Mouse (Mus musculus): Measurements from ENCODE around the gene Cip2a.

Gene Cip2a

DNA sequence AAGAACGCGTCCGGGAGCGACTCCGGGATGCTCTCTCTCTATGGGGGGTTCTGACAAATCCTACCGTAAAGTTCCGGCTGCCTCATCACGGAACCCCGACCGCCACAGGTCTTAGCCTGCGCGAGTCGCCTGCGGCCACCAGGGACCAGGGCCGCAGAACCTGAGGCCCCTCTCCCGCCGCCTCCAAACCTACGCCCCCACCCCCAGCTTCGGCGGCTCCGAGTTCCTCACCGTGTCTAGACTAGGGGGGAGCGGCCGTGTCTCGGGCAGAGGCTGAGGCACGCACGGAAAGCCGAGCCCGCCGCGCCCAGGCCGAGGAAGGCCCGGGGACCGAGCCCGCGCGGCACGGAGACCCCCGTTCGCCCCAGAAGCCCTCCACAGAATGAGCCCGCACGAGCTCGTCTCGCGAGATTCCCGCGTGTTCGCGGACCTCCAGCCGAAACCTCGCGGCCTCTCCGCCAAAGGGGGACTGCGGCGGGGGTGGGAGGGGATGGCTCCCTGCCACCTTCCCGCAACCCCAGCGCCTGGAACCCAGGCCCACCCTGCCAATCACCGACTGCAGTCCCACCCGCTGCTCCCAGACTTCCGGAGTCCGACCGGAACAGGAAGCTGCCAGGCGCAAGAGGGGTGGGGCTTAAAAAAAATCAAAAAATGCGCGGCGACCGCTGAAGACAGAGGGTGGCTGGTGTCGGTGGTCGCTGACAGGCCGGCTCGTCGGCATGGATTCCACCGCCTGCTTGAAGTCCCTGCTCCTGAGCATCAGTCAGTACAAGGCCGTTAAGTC is at the start of gene Cip2a, which contains the start of gene Dzip3:
TSS of gene Cip2a (plus strand) at position 627 of the 784 bp plus-strand sequence.
TSS of gene Dzip3 (minus strand) at position 607 of the 784 bp plus-strand sequence.
- peak; percentile 96 for DNase-seq (ENCODE audit: low spot score)

DNA sequence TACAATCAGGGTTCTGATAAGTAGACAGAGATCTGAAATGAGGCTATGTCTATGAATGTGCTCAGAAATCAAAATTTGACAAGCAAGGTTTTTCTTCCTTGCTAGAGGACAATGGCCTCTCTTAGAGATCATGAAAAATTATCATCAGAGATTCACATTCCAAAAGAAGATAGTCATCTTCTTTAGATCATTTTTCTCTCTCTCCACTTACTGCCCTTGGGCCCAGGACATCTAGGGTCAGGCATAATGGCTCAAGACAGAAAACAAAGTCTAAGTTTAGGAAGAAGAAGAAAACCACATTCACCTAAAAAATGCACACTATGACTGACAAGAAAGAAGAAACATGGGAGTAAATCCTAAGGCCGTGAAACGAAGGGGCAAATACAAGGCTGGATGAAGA is 21.0 kb upstream of the Cip2a start:
- DNase-seq (ENCODE audit: low spot score): no peak

DNA sequence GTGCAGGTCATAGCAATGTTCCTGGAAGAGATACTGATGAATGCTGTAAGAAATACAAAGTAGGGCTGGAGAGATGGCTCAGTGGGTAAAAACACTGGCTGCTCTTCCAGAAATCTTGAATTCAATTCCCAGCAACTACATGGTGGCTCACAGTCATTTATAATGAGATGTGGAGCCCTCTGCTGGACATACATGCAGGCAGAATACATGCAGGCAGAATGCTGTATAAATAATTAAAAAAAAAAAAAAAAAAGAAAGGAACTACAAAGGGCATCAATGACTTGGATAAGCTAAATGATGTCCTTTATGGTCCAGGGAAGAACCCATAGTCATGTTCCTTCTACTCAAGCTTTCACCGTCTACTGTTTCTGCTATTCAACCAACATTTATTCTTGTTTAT is 20.4 kb upstream of the Cip2a start:
- DNase-seq (ENCODE audit: low spot score): no peak

DNA sequence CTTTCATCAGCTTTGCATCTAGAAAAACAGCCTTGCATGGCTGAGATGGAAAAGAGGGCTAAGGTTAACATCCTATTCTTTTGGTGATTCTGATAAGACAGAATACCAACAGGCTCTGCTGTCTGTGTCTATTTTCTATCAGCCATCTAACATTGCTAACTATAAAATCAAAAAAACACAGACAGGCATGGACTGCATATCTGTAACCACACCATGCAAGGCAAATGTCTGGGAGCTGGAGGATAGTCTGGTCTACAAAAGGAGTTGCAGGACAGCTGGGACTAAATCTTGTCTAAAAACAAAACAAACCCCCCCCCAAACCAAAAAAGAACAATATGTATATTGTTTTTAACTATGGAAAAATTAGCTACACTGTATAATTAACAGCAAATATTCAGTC is 14.0 kb upstream of the Cip2a start:
- DNase-seq (ENCODE audit: low spot score): no peak

DNA sequence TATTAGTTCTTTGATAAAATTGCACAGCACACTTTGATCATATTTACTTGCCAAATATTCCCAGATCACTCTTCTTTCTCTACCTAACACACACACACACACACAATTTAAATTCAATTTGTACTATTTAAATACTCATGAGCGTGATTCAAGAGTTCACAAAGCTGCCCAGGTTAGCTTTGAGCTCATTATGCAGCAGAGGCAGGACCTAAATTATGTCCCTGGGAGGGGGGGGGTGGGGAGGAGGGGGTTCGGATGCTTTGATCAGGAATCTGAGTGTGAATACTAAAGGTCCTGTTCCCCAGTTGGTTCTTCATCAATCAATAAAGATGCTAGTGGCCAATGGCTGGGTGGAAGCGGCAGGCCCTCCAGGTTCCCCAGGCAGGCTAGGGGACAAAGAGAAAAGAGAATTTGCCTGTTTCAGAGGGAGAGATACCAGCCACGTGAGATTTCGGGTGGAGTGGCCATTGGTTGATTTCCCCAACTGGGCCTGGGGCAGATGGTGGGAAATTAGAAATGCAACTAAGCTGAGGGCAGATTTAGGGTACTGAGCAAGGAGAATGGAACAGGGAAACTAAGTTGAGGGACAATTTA is 8.9 kb upstream of the Cip2a start:
- DNase-seq (ENCODE audit: low spot score): no peak

DNA sequence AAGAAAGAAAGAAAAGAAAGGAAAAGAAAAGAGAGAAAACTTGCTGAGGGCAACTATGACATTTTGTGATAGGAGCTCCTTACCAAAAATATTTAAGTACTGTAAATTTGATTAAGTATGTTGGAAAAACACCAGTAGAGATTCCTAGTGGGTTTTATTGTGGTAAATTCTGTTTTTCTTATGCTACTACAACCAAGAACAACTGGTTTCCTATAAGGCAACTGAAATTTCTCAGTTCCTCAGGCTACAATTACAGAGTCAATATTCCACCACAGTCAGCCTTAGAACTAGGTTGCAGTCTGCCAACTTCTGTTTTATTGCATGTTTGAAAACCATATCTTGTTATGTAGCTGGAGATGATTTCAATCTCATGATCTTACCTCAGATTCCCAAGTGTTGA is 4.3 kb upstream of the Cip2a start:
- DNase-seq (ENCODE audit: low spot score): no peak

DNA sequence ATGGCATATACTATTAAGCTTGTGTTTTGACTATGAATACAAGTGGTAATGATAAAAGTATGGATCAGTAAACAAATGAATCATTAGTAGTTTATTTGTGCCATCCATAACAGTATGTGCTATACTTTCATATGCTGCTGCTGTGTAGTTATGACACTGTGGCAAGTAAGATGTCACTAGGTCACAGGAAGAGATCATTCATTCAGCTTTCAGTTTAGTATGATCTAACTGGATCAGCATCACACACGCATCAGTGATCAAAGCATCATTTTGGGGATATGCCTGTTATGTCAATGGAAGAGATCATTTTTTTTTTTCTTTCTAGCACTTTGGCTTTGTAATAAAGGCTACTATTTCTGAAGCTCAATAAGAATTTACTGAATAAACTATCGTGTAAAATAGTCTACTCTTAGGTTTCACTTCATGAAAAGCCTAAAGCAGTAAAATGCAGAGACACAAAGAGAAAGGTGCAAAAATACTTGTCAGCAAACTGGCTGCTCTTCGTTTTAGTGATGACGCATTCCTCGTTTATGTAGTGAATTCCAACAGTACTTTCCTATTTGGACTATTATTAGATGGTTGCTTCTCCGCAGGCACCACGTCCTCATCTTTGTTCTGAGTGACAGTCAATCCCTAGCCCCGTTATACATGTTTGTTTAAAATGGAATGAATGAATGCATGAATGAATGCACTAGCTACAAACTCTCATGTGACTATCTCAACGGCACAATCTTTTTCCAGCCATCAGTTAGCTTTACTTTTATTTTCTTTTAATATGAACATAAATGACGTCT is 1.4 kb upstream of the Cip2a start:
- DNase-seq (ENCODE audit: low spot score): no peak

DNA sequence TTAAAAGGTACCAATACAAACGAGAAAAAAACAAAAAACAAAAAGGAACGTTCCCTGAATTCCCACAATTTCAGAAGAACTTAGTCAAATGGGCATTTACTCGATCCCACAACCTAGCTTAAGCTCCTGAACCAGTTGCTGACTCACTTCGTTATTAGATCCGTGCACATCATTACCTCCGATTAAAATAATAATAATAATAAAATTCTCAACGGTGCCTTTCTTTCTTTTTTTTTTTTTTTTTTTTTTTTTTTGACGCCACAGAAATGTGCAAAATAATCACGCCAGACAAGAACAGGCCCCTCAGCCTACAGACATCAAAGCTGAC is 790 bp upstream of the Cip2a start:
- no peak for DNase-seq (ENCODE audit: low spot score)

DNA sequence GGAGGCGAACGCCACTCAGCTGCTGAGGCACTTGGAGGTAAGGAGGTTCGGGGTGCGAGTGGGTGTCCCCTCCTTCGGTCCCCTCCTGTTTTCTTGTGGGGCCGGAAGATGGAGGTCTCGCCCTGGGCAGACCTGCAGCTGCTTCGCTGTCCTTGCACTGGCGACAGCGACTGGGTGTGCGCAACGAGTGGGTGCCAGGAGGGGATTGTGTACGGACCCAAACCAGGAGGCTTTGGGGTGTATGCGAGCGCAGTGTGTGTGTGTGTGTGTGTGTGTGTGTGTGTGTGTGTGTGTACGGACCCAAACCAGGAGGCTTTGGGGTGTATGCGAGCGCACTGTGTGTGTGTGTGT is 333 bp downstream of the Cip2a start:
- no peak for DNase-seq (ENCODE audit: low spot score)

DNA sequence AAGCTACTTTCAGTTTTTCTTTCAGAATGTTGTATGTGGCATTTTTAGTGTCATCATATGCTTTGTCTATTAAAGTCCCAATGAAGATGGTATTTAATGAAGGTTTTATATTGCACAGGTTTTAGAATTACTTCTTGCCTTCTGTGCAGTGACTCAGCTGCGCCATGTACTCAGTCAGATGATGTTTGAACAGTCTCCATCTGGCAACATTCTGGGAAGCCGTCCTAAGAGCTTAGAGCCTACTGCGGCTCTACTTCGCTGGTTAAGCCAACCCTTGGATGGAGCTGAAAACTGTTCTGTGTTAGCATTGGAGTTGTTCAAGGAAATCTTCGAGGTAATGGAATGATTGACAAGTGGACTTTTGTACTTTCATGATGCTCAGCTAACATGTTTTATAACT is 10.2 kb downstream of the Cip2a start:
- no peak for DNase-seq (ENCODE audit: low spot score)

DNA sequence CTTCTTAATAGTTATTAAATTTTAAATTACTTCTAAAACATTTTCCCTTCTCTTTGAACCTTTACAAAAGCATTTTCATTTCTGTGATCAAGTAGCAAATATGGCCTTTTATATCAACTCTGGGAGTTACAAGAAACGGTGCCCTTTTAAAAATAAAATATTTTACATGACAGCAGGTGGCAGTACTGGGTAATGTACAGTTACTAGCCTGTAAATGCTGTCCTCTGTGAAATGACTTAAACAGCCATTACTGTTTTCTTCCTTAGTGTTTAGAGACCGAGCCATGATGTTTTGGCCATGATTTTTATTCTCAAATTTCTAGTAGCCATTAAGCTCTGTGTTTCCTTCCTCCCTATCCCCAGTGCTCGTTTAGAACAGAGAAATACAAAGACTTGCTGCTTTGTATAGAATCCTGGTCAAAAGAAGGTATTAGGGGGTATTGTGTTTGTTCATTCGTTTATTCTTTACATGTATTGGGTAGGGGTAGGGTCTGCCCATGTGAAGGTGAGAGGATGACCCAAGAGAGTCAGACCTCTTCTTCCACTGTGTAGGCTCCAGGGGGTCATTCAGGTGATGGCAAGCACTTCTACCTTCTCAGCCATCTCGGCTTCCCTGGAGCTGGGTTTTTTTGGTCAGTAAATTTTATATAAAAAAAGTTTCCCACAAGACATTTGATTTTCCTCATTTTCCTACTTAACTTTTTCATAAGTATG is 22.8 kb downstream of the Cip2a start:
- DNase-seq (ENCODE audit: low spot score): no peak

DNA sequence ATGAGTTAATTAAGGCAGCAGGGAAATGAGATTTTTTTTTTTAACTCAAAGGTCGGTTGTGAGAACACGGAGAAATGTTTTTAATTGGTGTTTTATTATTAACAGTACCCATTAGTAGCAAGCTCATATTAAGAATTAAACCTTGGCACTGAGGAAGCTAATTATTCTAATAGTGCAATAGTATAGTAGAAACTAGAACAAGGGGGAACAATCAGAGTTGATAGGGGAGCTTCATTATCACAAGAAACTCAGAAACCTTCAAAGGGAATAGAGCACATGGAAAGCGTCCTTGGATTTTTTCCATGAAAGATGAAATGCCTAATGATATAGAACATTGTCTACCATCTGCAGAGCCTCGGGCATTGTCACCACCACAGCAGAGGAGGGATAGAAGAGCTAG is 41.9 kb downstream of the Cip2a start:
- DNase-seq (ENCODE audit: low spot score): no peak

DNA sequence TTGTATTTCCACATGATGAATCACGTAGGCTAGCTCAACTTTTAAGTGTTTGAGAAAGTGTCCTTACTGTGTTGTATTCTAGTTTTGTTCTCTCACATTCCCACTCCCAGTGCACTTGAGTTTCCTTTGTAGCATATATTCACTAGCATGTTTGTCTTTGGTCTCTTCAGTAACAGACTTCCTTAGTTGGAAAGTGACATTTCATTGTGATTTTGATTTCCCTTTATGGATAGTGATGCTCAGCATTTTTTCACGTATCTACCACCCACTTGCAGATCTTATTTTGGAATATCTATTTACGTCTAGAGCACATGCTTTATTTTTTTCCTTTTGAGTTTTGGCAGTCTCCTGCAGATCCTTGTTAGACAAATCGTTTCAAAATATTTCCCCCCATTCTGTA is 43.8 kb downstream of the Cip2a start:
- DNase-seq (ENCODE audit: low spot score): no peak

DNA sequence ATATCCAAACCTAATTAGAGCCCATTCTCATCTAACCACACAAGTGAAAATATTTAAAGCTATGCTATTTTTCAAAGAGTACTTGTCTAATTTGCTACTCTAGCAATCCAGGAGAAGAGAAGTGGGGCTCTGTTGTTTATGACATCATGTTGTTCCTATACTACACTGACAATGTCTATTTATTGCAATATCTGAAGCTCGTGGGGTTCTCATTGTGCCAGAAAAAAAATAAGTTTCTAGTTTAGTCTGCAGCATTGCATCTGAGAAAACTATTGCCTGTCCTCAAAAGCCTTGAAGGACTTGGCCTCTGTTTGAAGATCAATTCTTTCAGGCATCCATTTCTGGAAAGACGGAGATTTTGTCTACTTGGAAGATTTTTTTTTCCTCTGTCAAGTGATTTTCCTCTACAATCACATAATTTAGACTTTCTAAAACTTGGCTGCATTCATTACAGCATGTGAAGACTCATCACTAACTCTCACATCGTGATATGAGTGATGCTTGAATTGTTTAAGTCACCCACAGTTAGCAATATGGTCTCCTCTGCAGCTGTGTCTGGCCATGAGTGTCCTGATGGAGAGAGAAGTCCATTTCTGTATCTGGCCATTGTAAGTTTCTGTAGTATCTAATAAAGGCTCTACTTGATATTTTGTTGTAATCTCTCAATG is 46.7 kb downstream of the Cip2a start:
- no peak for DNase-seq (ENCODE audit: low spot score)

DNA sequence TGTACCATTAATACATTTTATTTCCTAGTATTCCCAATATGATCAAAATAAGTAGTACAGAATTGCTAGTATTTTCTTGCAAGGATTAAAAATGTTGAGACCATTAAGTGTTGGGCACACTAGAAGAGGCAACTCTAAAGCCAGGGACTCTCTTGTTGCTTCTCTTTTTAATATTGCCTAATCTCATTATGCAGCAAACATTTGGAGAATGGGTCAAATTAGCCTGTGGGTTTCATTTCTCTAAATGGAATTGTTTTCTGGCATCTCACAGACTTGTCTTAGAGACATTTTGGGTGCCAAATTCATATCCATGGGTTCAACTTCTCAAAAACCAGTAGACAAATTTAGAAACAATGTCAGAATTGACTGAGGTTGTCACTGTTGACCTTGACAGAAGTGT is 55.2 kb downstream of the Cip2a start:
- DNase-seq (ENCODE audit: low spot score): no peak

DNA sequence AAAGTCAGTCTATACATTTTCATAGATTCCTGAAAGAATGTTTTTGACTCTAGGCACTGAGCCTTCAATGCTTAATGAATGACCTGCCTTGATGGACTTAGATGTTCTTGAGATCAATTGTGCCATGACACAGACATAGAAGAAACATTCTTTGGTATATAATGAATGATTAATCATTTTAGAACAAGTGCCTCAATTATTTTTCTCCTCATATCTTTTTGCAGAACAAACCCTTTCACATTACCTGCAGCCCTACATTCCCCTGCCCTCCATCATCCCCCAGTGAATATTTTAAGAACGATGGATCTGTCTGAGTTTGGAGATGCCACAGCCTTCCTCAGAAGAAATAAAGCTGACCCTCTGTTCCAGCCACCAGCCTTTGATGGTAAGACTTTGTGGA is 63.2 kb downstream of the Cip2a start, which contains the start of gene Myh15:
TSS of gene Myh15 (plus strand) at position 301 of the 400 bp plus-strand sequence.
- DNase-seq (ENCODE audit: low spot score): no peak
